Mouse (Mus musculus) limb, embryonic 14.5 days (tissue): ENCODE results near the gene Cacna1b. TPM values are rescaled to one million over a fixed set of nuclear protein-coding genes. Genes with fewer than 3 reads are reported as not detected.

ENCODE experiments used
- ATAC-seq: fragments of 200-750 bp; cut with Nextera tagmentation; 2 replicates; pipeline ENCODE4 v1.8.0; 2017; ENCODE audit warnings: low read depth, moderate number of reproducible peaks, moderate TSS enrichment; ENCODE audit not compliant: low FRiP score
- DNase-seq: peaks from one replicate; pipeline ENCODE4 v3.0.0-alpha.2; 2015; ENCODE audit warnings: low spot score
- H3K27ac ChIP-seq: fragments of 300-500 bp; sonication (generic); replicated peaks from 2 replicates; pipeline ENCODE4 v1.5.1; 2014; ENCODE audit warnings: low read depth, mild to moderate bottlenecking, low read length, moderate library complexity, mixed read lengths
- H3K27me3 ChIP-seq: fragments of 300-500 bp; sonication (generic); 2 replicates; pipeline ENCODE4 v1.6.1; 2014; ENCODE audit warnings: low read length, mixed read lengths; ENCODE audit not compliant: control insufficient read depth, insufficient read depth
- H3K36me3 ChIP-seq: fragments of 300-500 bp; sonication (generic); 2 replicates; pipeline ENCODE4 v1.6.1; 2014; ENCODE audit warnings: mild to moderate bottlenecking, low read length, moderate library complexity, mixed read lengths; ENCODE audit not compliant: control insufficient read depth, insufficient read depth
- H3K4me1 ChIP-seq: fragments of 300-500 bp; sonication (generic); 2 replicates; pipeline ENCODE4 v1.6.1; 2014; ENCODE audit warnings: antibody characterized with exemption, low read length, mixed read lengths; ENCODE audit not compliant: control insufficient read depth, insufficient read depth
- H3K4me2 ChIP-seq: fragments of 300-500 bp; sonication (generic); replicated peaks from 2 replicates; pipeline ENCODE4 v1.6.1; 2014; ENCODE audit warnings: low read depth, mild to moderate bottlenecking, low read length, moderate library complexity; ENCODE audit not compliant: severe bottlenecking
- H3K4me3 ChIP-seq: fragments of 300-500 bp; sonication (generic); replicated peaks from 2 replicates; pipeline ENCODE4 v1.5.1; 2014; ENCODE audit warnings: low read length
- H3K9ac ChIP-seq: fragments of 300-500 bp; sonication (generic); 2 replicates; pipeline ENCODE4 v1.6.1; 2014; ENCODE audit warnings: mild to moderate bottlenecking, low read depth, low read length, moderate library complexity; ENCODE audit not compliant: severe bottlenecking
- H3K9me3 ChIP-seq: fragments of 300-500 bp; sonication (generic); 2 replicates; pipeline ENCODE4 v1.6.1; 2016; ENCODE audit warnings: low read length; ENCODE audit not compliant: control insufficient read depth
- POLR2A ChIP-seq: fragments of 200-500 bp; IDR thresholded peaks from 2 replicates; pipeline ENCODE4 v1.8.0; 2012; ENCODE audit warnings: inconsistent platforms, mild to moderate bottlenecking, moderate library complexity, borderline replicate concordance; ENCODE audit not compliant: insufficient read depth, insufficient read length; ENCODE audit errors: extremely low read depth
- WGBS: fragments of 180-500 bp; shearing (Covaris S2); extraction: QIAGEN DNeasy Blood & Tissue Kit; methylation state at CpG from one replicate; pipeline ENCODE4 v1.1.7; 2014; 5-methylcytosine and 5-hydroxymethylcytosine counted together
- polyA plus RNA-seq, 2 experiments: library from polyadenylated mRNA; depleted of rRNA in 1 of 2; stranded (reverse) in 1 of 2; unstranded in 1 of 2; fragments of >200 nt; fragmentation: Nextera tagmentation in 1 of 2; extraction: Ambion mirVana in 1 of 2; gene quantifications; 2 replicates each; pipeline versions ENCODE4 v1.2.1 to v1.2.3; 2012 to 2014

Cacna1b gene
- polyA plus RNA-seq, 2 experiments: 1.4 to 2.7 TPM

DNA sequence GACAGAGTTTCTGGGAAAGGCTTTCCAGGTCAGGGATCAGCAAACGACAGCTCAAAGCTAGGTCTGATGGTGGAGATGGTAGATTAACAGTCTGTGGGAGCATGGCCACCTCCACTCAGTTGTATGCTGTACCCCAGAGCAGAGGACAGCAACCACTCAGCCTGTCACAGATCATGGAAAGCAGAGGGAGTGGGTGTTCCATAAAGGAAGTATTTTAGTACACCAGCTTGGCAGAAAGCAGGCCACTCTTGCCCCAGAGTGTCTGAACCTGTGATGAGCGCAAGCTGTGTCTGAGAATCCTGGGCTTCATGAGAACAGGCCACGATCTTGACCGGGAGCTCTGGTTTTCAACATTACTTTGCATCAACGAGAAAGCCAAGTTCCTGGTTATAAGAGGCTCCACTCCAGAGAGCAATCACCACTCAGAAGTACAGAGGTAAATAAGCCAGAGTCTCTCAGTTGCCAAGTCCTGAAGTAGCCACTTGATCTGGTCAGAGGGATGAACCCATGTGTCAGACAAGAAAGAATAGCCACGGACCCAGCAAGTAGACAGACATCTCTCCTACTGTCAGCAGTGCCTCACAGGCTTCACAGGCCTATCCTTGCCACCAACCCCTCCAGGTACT lies 103.7 kb downstream of the Cacna1b start:
- Histone ChIP-seq H3K27ac (no peak overlapping the region), H3K9me3 (no peaks in the 10 kb centered on the region), H3K4me1 (no peaks in the 10 kb centered on the region), H3K9ac (no peak overlapping the region), H3K4me2 (no peak overlapping the region), H3K36me3 (no peaks in the 10 kb centered on the region), H3K4me3 (no peak overlapping the region), H3K27me3 (no peaks in the 10 kb centered on the region)
- TF ChIP-seq POLR2A: no peak
- no peak for DNase-seq
- ATAC-seq: no peak
- 75% methylated on average over 6 of the region's 6 CpGs for WGBS

GRCm38 (mm10) chr2:24648503-24648902 lies 114.4 kb downstream of the Cacna1b start:
- no peaks in the 10 kb centered on the region; the same call in 1 of the 2 replicates for H3K4me1 ChIP-seq
- no peak for TF ChIP-seq POLR2A
- H3K9ac ChIP-seq: no peak overlapping the region
- no peaks in the 10 kb centered on the region for H3K9me3 ChIP-seq
- H3K4me3 ChIP-seq: no peak overlapping the region
- no peak overlapping the region for H3K4me2 ChIP-seq
- DNase-seq: no peak
- ATAC-seq: no peak
- H3K36me3 ChIP-seq: no peaks in the 10 kb centered on the region
- H3K27ac ChIP-seq: no peak overlapping the region
- H3K27me3 ChIP-seq: no peaks in the 10 kb centered on the region
- WGBS: 56% methylated on average over 6 of the region's 6 CpGs

DNA sequence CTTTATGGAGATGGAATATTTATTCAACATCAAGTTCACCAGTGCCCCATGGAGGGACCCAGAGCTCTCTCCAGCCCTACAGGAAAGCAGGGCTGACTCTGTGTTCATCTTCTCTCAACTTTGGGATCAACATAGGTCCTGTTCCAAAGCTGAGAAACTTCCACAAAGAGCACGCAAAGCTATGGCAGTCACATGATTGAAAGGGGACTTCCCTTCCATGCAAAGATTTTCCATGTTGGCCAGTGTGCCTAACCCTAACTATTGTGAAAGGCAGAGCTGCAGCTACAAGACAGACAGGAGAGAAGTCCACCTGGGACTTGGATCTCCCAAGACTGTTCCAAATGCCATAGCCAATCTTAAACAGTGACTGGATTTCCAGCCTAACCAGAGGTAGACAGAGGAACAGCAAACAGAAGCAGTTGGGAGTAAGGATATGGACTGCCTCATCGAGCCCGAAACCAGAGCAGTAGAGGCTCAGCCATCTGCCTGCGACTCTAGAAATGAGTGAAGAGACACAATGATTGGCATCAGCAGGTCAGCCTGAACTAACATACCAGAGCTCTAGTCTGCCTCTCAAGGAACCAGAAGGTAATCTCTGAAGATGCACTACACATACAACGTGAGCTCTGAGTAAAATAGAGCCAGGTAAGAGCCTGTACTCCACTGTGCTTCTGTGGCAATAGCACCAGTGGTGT lies 116.4 kb downstream of the Cacna1b start:
- no peak overlapping the region for H3K9ac ChIP-seq
- DNase-seq (no peak), ATAC-seq (no peak)
- H3K27ac ChIP-seq: no peak overlapping the region
- no peaks in the 10 kb centered on the region; the same call in 1 of the 2 replicates for H3K4me1 ChIP-seq
- no peak overlapping the region for H3K4me2 ChIP-seq
- no peaks in the 10 kb centered on the region for H3K27me3 ChIP-seq
- 92% methylated on average over 5 of the region's 5 CpGs for WGBS
- H3K4me3 ChIP-seq: no peak overlapping the region
- no peaks in the 10 kb centered on the region for H3K9me3 ChIP-seq
- TF ChIP-seq POLR2A: no peak
- H3K36me3 ChIP-seq: no peaks in the 10 kb centered on the region

DNA sequence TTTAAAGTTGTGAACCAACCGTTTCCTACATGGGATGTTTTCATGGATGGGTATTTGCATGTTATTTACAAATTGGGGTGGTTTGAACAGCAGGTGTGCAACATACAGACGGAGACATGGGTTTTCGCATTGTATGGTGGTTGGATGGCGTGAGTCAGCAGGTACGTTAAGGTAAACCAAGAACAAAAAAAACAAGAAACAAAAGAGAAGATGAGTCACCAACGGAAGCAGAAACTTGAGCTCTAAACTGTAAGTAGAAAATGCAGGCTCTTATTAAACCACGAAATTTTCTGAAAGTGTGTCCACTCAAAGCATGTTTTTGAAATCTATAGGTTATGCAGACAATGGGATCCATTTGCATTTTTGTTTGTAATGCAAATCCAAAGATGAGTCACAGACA lies 120.1 kb downstream of the Cacna1b start:
- WGBS: 87% methylated on average over 7 of the region's 7 CpGs
- TF ChIP-seq POLR2A: no peak
- H3K4me3 ChIP-seq: no peak overlapping the region
- H3K9me3 ChIP-seq: no peaks in the 10 kb centered on the region
- no peak overlapping the region for H3K9ac ChIP-seq
- no peaks in the 10 kb centered on the region for H3K36me3 ChIP-seq
- ATAC-seq (no peak), DNase-seq (no peak)
- H3K4me1 ChIP-seq: no peaks in the 10 kb centered on the region
- no peak overlapping the region for H3K4me2 ChIP-seq
- H3K27me3 ChIP-seq: no peaks in the 10 kb centered on the region
- no peak overlapping the region for H3K27ac ChIP-seq

GRCm38 (mm10) chr2:24638102-24638954 lies 124.6 kb downstream of the Cacna1b start:
- no peak overlapping the region for H3K9ac ChIP-seq
- H3K9me3 ChIP-seq: no peaks in the 10 kb centered on the region
- H3K27ac ChIP-seq: no peak overlapping the region
- no peaks in the 10 kb centered on the region for H3K4me1 ChIP-seq
- DNase-seq: no peak
- no peak overlapping the region for H3K4me2 ChIP-seq
- WGBS: 74% methylated on average over 14 of the region's 14 CpGs
- H3K27me3 ChIP-seq: no peaks in the 10 kb centered on the region
- no peaks in the 10 kb centered on the region for H3K36me3 ChIP-seq
- no peak overlapping the region for H3K4me3 ChIP-seq
- 0 out of 2 replicates have a peak, but pooled peaks have one; percentile 34 for ATAC-seq
- TF ChIP-seq POLR2A: no peak
